ENCODE assay signal across 8 mouse cellular contexts in the genomic region with DNA sequence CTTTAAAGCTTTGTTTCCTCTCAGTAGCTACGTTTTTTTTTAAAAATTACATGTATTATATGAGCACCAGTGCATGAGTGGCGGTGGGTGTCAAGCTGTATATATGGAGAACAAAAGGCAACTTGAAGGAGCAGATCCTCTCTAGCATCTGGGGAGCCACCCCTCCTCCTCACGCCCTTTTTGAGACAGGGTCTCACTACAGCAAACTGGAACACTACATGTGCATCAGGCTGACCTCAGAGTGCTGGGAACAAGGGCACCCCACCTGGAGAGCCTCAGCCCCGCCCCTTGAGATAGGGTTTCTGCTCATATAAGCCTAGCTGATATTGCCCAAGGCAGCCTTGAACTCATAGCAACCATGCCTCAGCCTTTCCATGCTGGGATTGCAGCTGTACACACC. TPM values are rescaled to one million over a fixed set of nuclear protein-coding genes. Genes with fewer than 3 reads are reported as not detected.
DNase-seq lines count a peak whose midpoint lies in the region; ATAC-seq and TF ChIP-seq lines count a peak whose summit lies in the region.

No protein-coding gene starts in this region.

- H3K4me2 ChIP-seq in heart, embryonic 13.5 days: peak overlapping the region; percentile 88
- H3K4me2 ChIP-seq in forebrain, postnatal 0 days (ENCODE audit: low read depth): peak overlapping the region; percentile 88
- peak overlapping the region; percentile 84 for H3K4me2 ChIP-seq in liver, embryonic 15.5 days

- no peak for DNase-seq in heart, adult 9 months (ENCODE audit: low spot score in 2 of 2)
- peak; percentile 12 for DNase-seq in MEL-GATA-1-ER (ENCODE audit: extremely low read depth, low read depth)
- no peak for DNase-seq in forebrain, postnatal 0 days
- DNase-seq in layer of hippocampus, adult 18-20 months (ENCODE audit: low spot score in 2 of 2): no peak
- DNase-seq in lung, postnatal 36 days: no peak

- H3K9me3 ChIP-seq in heart, embryonic 13.5 days: no peaks in the 10 kb centered on the region
- H3K9me3 ChIP-seq in forebrain, postnatal 0 days (ENCODE audit: low read length): no peaks in the 10 kb centered on the region
- no peaks in the 10 kb centered on the region for H3K9me3 ChIP-seq in liver, embryonic 15.5 days (replicated peaks)

- H3K9ac ChIP-seq in heart, embryonic 13.5 days: peak overlapping the region; percentile 92
- peak overlapping the region; percentile 93 for H3K9ac ChIP-seq in forebrain, postnatal 0 days
- H3K9ac ChIP-seq in liver, embryonic 15.5 days: no peak overlapping the region

- ATAC-seq in heart, embryonic 13.5 days (ENCODE audit: extremely low read depth, insufficient number of reproducible peaks, low FRiP score, low TSS enrichment): no peak
- no peak for ATAC-seq in forebrain, postnatal 0 days
- ATAC-seq in liver, embryonic 15.5 days (ENCODE audit: insufficient read depth): no peak
- ATAC-seq in megakaryocyte-erythroid progenitor cell, adult 5-6 weeks (replicated peaks; ENCODE audit: low FRiP score, low TSS enrichment, poor library complexity, severe bottlenecking): no peak

- no peak for TF ChIP-seq CTCF in forebrain, postnatal 0 days (IDR thresholded peaks at IDR 0.05; ENCODE audit: low read depth)

- peaks cover 36% of the 10 kb centered on the region for H3K4me1 ChIP-seq in heart, embryonic 13.5 days
- H3K4me1 ChIP-seq in forebrain, postnatal 0 days (ENCODE audit: insufficient read depth): peaks cover 21% of the 10 kb centered on the region
- H3K4me1 ChIP-seq in liver, embryonic 15.5 days (replicated peaks): peaks cover 56% of the 10 kb centered on the region

- H3K27me3 ChIP-seq in heart, embryonic 13.5 days (replicated peaks): no peaks in the 10 kb centered on the region
- no peaks in the 10 kb centered on the region for H3K27me3 ChIP-seq in forebrain, postnatal 0 days (ENCODE audit: insufficient read depth, low read length)
- no peaks in the 10 kb centered on the region for H3K27me3 ChIP-seq in liver, embryonic 15.5 days

- peaks cover 47% of the 10 kb centered on the region for H3K36me3 ChIP-seq in heart, embryonic 13.5 days
- H3K36me3 ChIP-seq in forebrain, postnatal 0 days (ENCODE audit: insufficient read depth): peaks cover 46% of the 10 kb centered on the region
- H3K36me3 ChIP-seq in liver, embryonic 15.5 days (replicated peaks): peaks cover 48% of the 10 kb centered on the region

- H3K4me3 ChIP-seq in heart, embryonic 13.5 days: peak overlapping the region; percentile 78; the same call in 1 of the 2 replicates
- no peak overlapping the region for H3K4me3 ChIP-seq in forebrain, postnatal 0 days (ENCODE audit: low read depth, low read length)
- peak overlapping the region; percentile 66; the same call in 1 of the 2 replicates for H3K4me3 ChIP-seq in liver, embryonic 15.5 days (replicated peaks)

- peak overlapping the region; percentile 90 for H3K27ac ChIP-seq in heart, embryonic 13.5 days (replicated peaks)
- H3K27ac ChIP-seq in forebrain, postnatal 0 days (ENCODE audit: low read depth, low read length): peak overlapping the region; percentile 98
- H3K27ac ChIP-seq in liver, embryonic 15.5 days (replicated peaks): peak overlapping the region; percentile 89

- 43% methylated on average over 4 of the region's 4 CpGs for WGBS in heart, embryonic 13.5 days
- 42% methylated on average over 4 of the region's 4 CpGs for WGBS in forebrain, postnatal 0 days
- WGBS in liver, embryonic 15.5 days (ENCODE audit: insufficient replicate concordance): 40% methylated on average over 4 of the region's 4 CpGs

RNA-seq across cellular contexts. Expression of a gene that starts 1.7 kb away (rescaled TPM):
- polyA plus RNA-seq in heart, embryonic 13.5 days (2015; fragmentation: Nextera tagmentation; extraction: Ambion mirVana): 41.1 and 46.1 TPM in 2 replicates
- 89.2 and 120 TPM in 2 replicates for total RNA-seq in forebrain, postnatal 0 days (2014; rRNA removed)
- polyA plus RNA-seq in forebrain, postnatal 0 days (2015; fragmentation: Nextera tagmentation; extraction: Ambion mirVana): 144 and 146 TPM in 2 replicates
- 10.3 and 12.2 TPM in 2 replicates for polyA plus RNA-seq in liver, embryonic 15.5 days (2015; fragmentation: Nextera tagmentation; extraction: Ambion mirVana)
- 10 to 100 TPM; 55.7 to 59.1 TPM for total RNA-seq in layer of hippocampus, adult 18-20 months (2021)
- total RNA-seq in megakaryocyte-erythroid progenitor cell, adult 5-6 weeks (2014; fragmentation: Nextera tagmentation): 31.0 and 63.2 TPM in 2 replicates
- total RNA-seq in megakaryocyte-erythroid progenitor cell, adult 5-6 weeks (2017): 26.9 and 54.5 TPM in 2 replicates

RNA-seq across cellular contexts. Expression of a gene that starts 6.6 kb away (rescaled TPM):
- 20.4 and 23.6 TPM in 2 replicates for polyA plus RNA-seq in heart, embryonic 13.5 days (2015; fragmentation: Nextera tagmentation; extraction: Ambion mirVana)
- total RNA-seq in forebrain, postnatal 0 days (2014; rRNA removed): 25.9 and 31.5 TPM in 2 replicates
- 21.4 and 24.7 TPM in 2 replicates for polyA plus RNA-seq in forebrain, postnatal 0 days (2015; fragmentation: Nextera tagmentation; extraction: Ambion mirVana)
- 7.3 and 9.5 TPM in 2 replicates for polyA plus RNA-seq in liver, embryonic 15.5 days (2015; fragmentation: Nextera tagmentation; extraction: Ambion mirVana)
- total RNA-seq in layer of hippocampus, adult 18-20 months (2021): 10 to 100 TPM; 36.2 to 37.4 TPM
- 26.8 and 31.8 TPM in 2 replicates for total RNA-seq in megakaryocyte-erythroid progenitor cell, adult 5-6 weeks (2014; fragmentation: Nextera tagmentation)
- total RNA-seq in megakaryocyte-erythroid progenitor cell, adult 5-6 weeks (2017): 14.6 and 18.7 TPM in 2 replicates

RNA-seq across cellular contexts. Expression of a gene that starts 11.4 kb away (rescaled TPM):
- 1.3 and 1.6 TPM in 2 replicates for polyA plus RNA-seq in heart, embryonic 13.5 days (2015; fragmentation: Nextera tagmentation; extraction: Ambion mirVana)
- total RNA-seq in forebrain, postnatal 0 days (2014; rRNA removed): 3.0 TPM in 1 of 2 replicates, not detected in the other
- 3.6 and 4.5 TPM in 2 replicates for polyA plus RNA-seq in forebrain, postnatal 0 days (2015; fragmentation: Nextera tagmentation; extraction: Ambion mirVana)
- polyA plus RNA-seq in liver, embryonic 15.5 days (2015; fragmentation: Nextera tagmentation; extraction: Ambion mirVana): 0.70 and 0.86 TPM in 2 replicates
- 1 to 10 TPM; 5.6 to 6.2 TPM for total RNA-seq in layer of hippocampus, adult 18-20 months (2021)
- total RNA-seq in megakaryocyte-erythroid progenitor cell, adult 5-6 weeks (2014; fragmentation: Nextera tagmentation): not detected in 2 replicates
- total RNA-seq in megakaryocyte-erythroid progenitor cell, adult 5-6 weeks (2017): 11.0 TPM in 1 of 2 replicates, not detected in the other

RNA-seq across cellular contexts. Expression of a gene that starts 15.4 kb away (rescaled TPM):
- polyA plus RNA-seq in heart, embryonic 13.5 days (2015; fragmentation: Nextera tagmentation; extraction: Ambion mirVana): 47.5 and 49.4 TPM in 2 replicates
- total RNA-seq in forebrain, postnatal 0 days (2014; rRNA removed): 39.1 and 45.0 TPM in 2 replicates
- polyA plus RNA-seq in forebrain, postnatal 0 days (2015; fragmentation: Nextera tagmentation; extraction: Ambion mirVana): 22.4 and 28.4 TPM in 2 replicates
- polyA plus RNA-seq in liver, embryonic 15.5 days (2015; fragmentation: Nextera tagmentation; extraction: Ambion mirVana): 23.0 and 26.7 TPM in 2 replicates
- 10 to 100 TPM; 49.9 to 51.3 TPM for total RNA-seq in layer of hippocampus, adult 18-20 months (2021)
- 48.2 and 49.9 TPM in 2 replicates for total RNA-seq in megakaryocyte-erythroid progenitor cell, adult 5-6 weeks (2014; fragmentation: Nextera tagmentation)
- 81.8 and 103 TPM in 2 replicates for total RNA-seq in megakaryocyte-erythroid progenitor cell, adult 5-6 weeks (2017)

RNA-seq across cellular contexts. Expression of a gene that starts 25.0 kb away (rescaled TPM):
- 160 and 179 TPM in 2 replicates for polyA plus RNA-seq in heart, embryonic 13.5 days (2015; fragmentation: Nextera tagmentation; extraction: Ambion mirVana)
- total RNA-seq in forebrain, postnatal 0 days (2014; rRNA removed): 151 and 155 TPM in 2 replicates
- 215 and 218 TPM in 2 replicates for polyA plus RNA-seq in forebrain, postnatal 0 days (2015; fragmentation: Nextera tagmentation; extraction: Ambion mirVana)
- 113 and 115 TPM in 2 replicates for polyA plus RNA-seq in liver, embryonic 15.5 days (2015; fragmentation: Nextera tagmentation; extraction: Ambion mirVana)
- 10 to 100 TPM; 73.7 to 79.8 TPM for total RNA-seq in layer of hippocampus, adult 18-20 months (2021)
- 116 and 126 TPM in 2 replicates for total RNA-seq in megakaryocyte-erythroid progenitor cell, adult 5-6 weeks (2014; fragmentation: Nextera tagmentation)
- total RNA-seq in megakaryocyte-erythroid progenitor cell, adult 5-6 weeks (2017): 89.9 and 120 TPM in 2 replicates
